Mouse (Mus musculus): ENCODE data around the gene Tmprss13. TPM values are rescaled to one million over a fixed set of nuclear protein-coding genes. Genes with fewer than 3 reads are reported as not detected.

The Tmprss13 gene
- polyA plus RNA-seq, 1 experiment from 2014 or later, result 0.05 TPM

DNA sequence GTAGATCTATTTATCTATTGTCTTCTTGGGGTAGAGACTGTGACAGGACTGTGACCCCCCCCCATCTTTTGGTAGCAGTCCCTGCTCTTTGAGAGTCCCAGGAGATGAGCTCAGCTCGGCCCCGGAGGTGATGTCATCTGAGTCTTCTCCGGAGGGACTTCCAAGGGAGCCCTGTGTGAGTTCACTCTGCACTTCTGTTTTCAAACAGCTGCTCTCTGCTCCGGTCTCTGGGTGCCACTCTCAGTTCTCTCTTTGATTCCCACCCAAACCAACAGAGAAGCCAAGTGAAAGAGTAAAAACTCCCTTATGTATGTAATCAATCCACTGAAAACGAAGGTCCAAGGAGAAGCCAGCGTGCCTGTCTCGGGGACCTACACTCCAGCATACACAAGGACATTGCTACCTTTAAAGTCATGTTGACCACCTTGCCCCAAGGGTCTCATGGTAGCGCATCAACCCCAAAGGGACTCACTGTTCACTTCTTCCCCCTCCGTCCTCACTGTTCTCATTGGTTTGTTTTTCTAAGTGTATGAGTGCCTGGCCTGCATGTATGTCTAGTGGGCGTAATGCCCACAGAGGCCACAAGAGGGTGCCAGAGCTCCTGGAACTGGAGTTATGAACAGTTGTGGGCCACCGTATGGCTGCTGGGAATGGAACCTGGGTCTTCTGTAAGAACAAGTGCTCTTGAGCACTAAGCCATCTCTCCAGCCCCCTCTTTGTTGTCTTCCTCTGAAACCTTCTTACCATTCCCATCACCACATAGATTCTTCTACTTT, 19.5 kb upstream of the Tmprss13 start:
- Histone ChIP-seq H3K4me3 (ENCODE audit: low read depth, low read length) (no peak overlapping the region), H3K4me2 (ENCODE audit: low read depth, low read length) (no peak overlapping the region), H3K9ac (replicated peaks; ENCODE audit: low read depth, low read length) (no peak overlapping the region), H3K27me3 (ENCODE audit: control insufficient read depth, insufficient read depth, low read length) (no peaks in the 10 kb centered on the region), H3K27ac (ENCODE audit: low read depth, low read length) (no peak overlapping the region), H3K36me3 (ENCODE audit: control insufficient read depth, insufficient read depth, low read length) (no peaks in the 10 kb centered on the region), H3K4me1 (ENCODE audit: control insufficient read depth, insufficient read depth, low read length) (peaks cover 4% of the 10 kb centered on the region; the same call in 1 of the 2 replicates), H3K9me3 (ENCODE audit: control insufficient read depth, low read length) (no peaks in the 10 kb centered on the region)
- WGBS, result 81% methylated on average over 11 of the region's 11 CpGs
- no peak for ATAC-seq (ENCODE audit: low read depth)

DNA sequence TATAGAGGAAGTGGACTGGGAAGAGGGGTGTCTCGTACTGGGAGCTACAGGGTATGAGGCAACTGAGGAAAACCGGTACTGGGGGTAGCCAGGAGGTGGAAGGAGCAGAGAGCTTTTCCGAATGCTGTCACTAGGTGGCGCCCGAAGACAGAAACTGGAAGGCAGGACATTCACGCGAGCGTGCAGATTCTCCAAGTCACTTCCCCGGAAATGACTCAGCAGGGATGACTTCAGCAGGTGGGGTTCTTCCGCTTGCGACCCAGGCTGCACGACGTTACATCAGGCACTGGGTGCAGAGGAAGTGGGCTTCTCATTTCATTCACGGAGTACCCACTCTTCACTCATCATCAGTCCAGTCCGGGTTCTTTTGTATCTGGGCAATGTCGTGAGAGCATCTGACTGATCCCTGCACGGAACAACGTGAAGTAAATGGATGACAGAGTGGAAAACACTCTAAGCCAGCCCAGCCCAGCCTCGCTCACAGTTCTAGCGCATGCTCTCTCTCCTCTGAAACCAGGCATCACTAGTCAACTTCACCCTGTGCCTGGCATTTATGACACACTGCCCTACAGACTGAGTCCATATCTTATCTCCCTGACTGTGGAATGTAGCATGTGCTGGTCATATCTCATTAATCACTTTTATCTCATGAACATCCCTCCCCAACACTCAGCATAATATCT, 18.3 kb upstream of the Tmprss13 start:
- Histone ChIP-seq H3K27ac (ENCODE audit: low read depth, low read length) (peak overlapping the region; percentile 40; the same call in 1 of the 2 replicates), H3K9me3 (ENCODE audit: control insufficient read depth, low read length) (no peaks in the 10 kb centered on the region), H3K4me3 (ENCODE audit: low read depth, low read length) (no peak overlapping the region), H3K27me3 (ENCODE audit: control insufficient read depth, insufficient read depth, low read length) (no peaks in the 10 kb centered on the region), H3K9ac (replicated peaks; ENCODE audit: low read depth, low read length) (no peak overlapping the region), H3K4me1 (ENCODE audit: control insufficient read depth, insufficient read depth, low read length) (peaks cover 4% of the 10 kb centered on the region; the same call in 1 of the 2 replicates), H3K4me2 (ENCODE audit: low read depth, low read length) (peak overlapping the region; percentile 56), H3K36me3 (ENCODE audit: control insufficient read depth, insufficient read depth, low read length) (no peaks in the 10 kb centered on the region)
- WGBS, result 20% methylated on average over 20 of the region's 20 CpGs
- ATAC-seq (ENCODE audit: low read depth), result peak; percentile 93

DNA sequence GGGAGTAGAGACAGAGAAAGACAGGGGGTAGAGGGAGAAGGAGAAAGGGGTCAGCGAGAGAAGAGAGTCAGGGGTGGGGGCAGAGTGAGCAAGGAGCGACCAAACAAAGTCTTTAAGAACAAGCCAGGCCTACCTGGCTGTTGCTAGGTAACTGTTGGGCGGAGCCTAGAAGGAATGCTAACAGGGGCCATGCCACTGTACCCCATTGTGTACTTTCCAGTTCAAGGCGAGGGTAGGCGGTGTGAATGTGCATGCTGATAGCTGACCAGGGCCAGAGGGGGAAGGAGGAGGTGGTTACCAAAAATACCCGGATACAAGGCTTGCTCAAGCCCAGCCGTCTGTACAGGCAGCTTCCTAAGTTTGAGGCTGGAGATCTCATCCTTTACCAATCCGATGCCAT, 17.1 kb upstream of the Tmprss13 start:
- no peak overlapping the region for H3K9ac ChIP-seq (replicated peaks; ENCODE audit: low read depth, low read length)
- H3K36me3 ChIP-seq (ENCODE audit: control insufficient read depth, insufficient read depth, low read length), result no peaks in the 10 kb centered on the region
- 88% methylated on average over 8 of the region's 8 CpGs for WGBS
- H3K4me1 ChIP-seq (ENCODE audit: control insufficient read depth, insufficient read depth, low read length), result peaks cover 4% of the 10 kb centered on the region; the same call in 1 of the 2 replicates
- ATAC-seq (ENCODE audit: low read depth), result no peak
- no peak overlapping the region for H3K4me2 ChIP-seq (ENCODE audit: low read depth, low read length)
- H3K4me3 ChIP-seq (ENCODE audit: low read depth, low read length), result no peak overlapping the region
- H3K9me3 ChIP-seq (ENCODE audit: control insufficient read depth, low read length), result no peaks in the 10 kb centered on the region
- H3K27ac ChIP-seq (ENCODE audit: low read depth, low read length), result no peak overlapping the region
- H3K27me3 ChIP-seq (ENCODE audit: control insufficient read depth, insufficient read depth, low read length), result no peaks in the 10 kb centered on the region

DNA sequence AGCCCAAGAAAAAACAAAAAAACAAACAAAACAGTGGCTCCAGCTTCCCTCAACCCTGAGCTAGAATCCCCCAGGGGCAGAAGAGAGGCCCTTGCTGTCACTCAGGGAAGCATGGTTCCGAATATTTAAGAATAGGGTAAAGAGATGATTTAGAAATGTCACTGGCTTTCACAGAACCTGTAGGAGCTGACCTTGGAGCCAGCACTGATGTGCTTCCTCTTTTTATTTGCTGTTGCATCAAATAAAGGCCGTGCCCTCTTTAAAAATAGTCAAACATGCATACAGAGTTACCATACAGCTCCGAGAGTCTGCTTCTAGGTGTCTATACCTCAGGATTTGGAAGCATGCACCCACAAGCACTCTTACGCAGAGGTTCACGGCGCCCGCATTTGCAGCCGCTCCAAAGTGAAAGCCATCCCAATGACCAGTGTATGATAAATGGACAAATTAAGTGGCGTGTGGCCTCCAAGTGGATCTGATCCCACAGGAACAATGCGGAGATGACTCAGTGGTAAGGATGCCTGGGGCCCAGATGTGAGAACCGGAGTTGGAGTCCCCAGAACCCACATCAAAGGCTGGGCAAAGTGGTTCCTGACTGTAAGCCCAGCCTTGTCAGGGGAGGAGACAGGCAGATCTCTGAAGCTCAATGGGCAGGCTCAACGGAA, 12.0 kb upstream of the Tmprss13 start:
- no peak for ATAC-seq (ENCODE audit: low read depth)
- no peaks in the 10 kb centered on the region for H3K9me3 ChIP-seq (ENCODE audit: control insufficient read depth, low read length)
- H3K4me2 ChIP-seq (ENCODE audit: low read depth, low read length), result no peak overlapping the region
- H3K27me3 ChIP-seq (ENCODE audit: control insufficient read depth, insufficient read depth, low read length), result no peaks in the 10 kb centered on the region
- H3K27ac ChIP-seq (ENCODE audit: low read depth, low read length), result no peak overlapping the region
- no peak overlapping the region for H3K4me3 ChIP-seq (ENCODE audit: low read depth, low read length)
- H3K36me3 ChIP-seq (ENCODE audit: control insufficient read depth, insufficient read depth, low read length), result no peaks in the 10 kb centered on the region
- H3K4me1 ChIP-seq (ENCODE audit: control insufficient read depth, insufficient read depth, low read length), result no peaks in the 10 kb centered on the region
- H3K9ac ChIP-seq (replicated peaks; ENCODE audit: low read depth, low read length), result no peak overlapping the region
- 89% methylated on average over 12 of the region's 12 CpGs for WGBS

DNA sequence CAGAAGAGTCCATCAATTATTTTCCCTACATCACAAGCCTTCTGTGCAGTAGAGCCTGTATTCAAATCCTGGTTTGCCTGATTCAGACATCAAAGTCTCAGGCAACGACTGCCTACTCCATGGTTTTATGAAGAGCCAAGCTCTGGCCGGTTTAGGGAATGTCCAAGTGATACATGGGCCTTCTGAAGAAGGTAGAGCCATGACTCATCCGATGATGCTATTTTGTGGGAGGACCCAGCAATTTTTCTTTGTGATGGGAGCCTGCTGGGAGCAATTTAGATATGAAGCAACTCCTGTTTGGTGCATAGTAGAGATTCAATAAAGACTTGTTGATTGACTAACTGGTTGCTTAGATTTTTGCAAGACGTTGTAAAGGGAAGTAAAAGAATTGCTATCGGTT, 10.4 kb upstream of the Tmprss13 start:
- no peaks in the 10 kb centered on the region for H3K9me3 ChIP-seq (ENCODE audit: control insufficient read depth, low read length)
- 86% methylated on average over 5 of the region's 5 CpGs for WGBS
- H3K4me2 ChIP-seq (ENCODE audit: low read depth, low read length), result no peak overlapping the region
- H3K27ac ChIP-seq (ENCODE audit: low read depth, low read length), result no peak overlapping the region
- no peaks in the 10 kb centered on the region for H3K27me3 ChIP-seq (ENCODE audit: control insufficient read depth, insufficient read depth, low read length)
- ATAC-seq (ENCODE audit: low read depth), result no peak
- no peak overlapping the region for H3K4me3 ChIP-seq (ENCODE audit: low read depth, low read length)
- H3K4me1 ChIP-seq (ENCODE audit: control insufficient read depth, insufficient read depth, low read length), result no peaks in the 10 kb centered on the region
- H3K36me3 ChIP-seq (ENCODE audit: control insufficient read depth, insufficient read depth, low read length), result no peaks in the 10 kb centered on the region
- H3K9ac ChIP-seq (replicated peaks; ENCODE audit: low read depth, low read length), result no peak overlapping the region

DNA sequence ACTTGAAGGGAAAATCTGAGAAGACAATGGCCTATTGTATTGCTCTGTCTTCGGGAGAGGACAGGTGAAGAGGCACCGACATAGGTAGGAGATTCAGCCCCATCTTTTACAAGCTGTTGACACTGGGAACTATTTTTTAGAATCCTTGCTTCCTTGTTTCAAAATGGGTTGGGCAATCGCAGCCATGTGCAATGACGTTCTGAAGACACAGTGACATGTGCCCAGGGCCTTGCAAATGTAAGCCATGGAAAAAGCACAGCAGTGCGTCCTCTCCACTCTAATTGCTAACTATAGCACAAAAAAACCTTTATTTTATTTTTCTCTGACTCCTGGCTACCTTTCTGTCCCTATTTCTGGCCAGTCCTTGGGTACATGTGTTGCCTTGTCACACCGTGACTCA, 7.0 kb upstream of the Tmprss13 start:
- Histone ChIP-seq H3K27me3 (ENCODE audit: control insufficient read depth, insufficient read depth, low read length) (no peaks in the 10 kb centered on the region), H3K4me3 (ENCODE audit: low read depth, low read length) (no peak overlapping the region), H3K4me1 (ENCODE audit: control insufficient read depth, insufficient read depth, low read length) (no peaks in the 10 kb centered on the region), H3K9me3 (ENCODE audit: control insufficient read depth, low read length) (no peaks in the 10 kb centered on the region), H3K27ac (ENCODE audit: low read depth, low read length) (no peak overlapping the region), H3K36me3 (ENCODE audit: control insufficient read depth, insufficient read depth, low read length) (no peaks in the 10 kb centered on the region), H3K9ac (replicated peaks; ENCODE audit: low read depth, low read length) (no peak overlapping the region), H3K4me2 (ENCODE audit: low read depth, low read length) (no peak overlapping the region)
- 88% methylated on average over 6 of the region's 6 CpGs for WGBS
- ATAC-seq (ENCODE audit: low read depth), result no peak

DNA sequence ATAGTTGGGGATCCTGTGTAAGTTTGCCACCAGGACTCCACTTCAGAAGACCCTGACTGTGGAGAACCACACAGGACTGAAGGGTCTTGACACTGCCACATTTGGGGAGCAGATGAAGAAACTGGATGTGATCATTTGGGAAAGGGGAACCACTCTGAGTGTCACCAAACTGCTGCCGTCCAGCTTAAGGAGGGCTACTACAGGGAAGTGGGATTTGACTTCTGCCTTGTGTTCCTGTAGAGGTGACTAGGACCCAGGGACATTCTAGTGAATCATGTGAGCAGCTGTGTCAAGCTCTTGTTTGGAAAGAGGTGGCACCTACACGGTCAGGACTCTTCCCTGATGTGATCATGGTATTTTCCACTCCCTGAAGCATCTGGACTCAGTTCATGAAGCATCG, 5.0 kb upstream of the Tmprss13 start:
- ATAC-seq (ENCODE audit: low read depth), result no peak
- H3K27me3 ChIP-seq (ENCODE audit: control insufficient read depth, insufficient read depth, low read length), result no peaks in the 10 kb centered on the region
- H3K9me3 ChIP-seq (ENCODE audit: control insufficient read depth, low read length), result no peaks in the 10 kb centered on the region
- no peaks in the 10 kb centered on the region for H3K36me3 ChIP-seq (ENCODE audit: control insufficient read depth, insufficient read depth, low read length)
- no peak overlapping the region for H3K4me2 ChIP-seq (ENCODE audit: low read depth, low read length)
- H3K4me1 ChIP-seq (ENCODE audit: control insufficient read depth, insufficient read depth, low read length), result no peaks in the 10 kb centered on the region
- H3K9ac ChIP-seq (replicated peaks; ENCODE audit: low read depth, low read length), result no peak overlapping the region
- 89% methylated on average over 3 of the region's 3 CpGs for WGBS
- H3K4me3 ChIP-seq (ENCODE audit: low read depth, low read length), result no peak overlapping the region
- H3K27ac ChIP-seq (ENCODE audit: low read depth, low read length), result no peak overlapping the region

DNA sequence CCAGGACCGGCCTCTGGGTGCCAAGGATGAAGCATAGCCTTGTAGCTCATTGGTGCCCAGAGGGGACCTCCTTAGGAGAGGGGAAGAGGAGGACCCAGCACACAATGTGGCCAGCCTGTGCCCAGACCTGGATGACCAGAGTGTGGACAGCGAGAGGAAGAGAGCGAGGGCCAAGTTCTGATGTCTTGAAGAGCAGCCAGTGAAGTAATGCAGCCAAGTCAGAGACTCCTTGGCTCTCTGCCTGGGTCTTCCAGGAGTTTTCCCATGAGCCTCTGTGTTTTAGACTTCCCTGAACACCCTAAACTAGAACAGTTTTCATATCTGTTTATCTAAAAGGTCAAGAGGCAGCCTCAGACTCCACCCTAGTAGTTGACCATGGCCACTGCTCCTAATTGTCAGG, 1.3 kb upstream of the Tmprss13 start:
- WGBS, result 78% methylated on average over 3 of the region's 3 CpGs
- H3K36me3 ChIP-seq (ENCODE audit: control insufficient read depth, insufficient read depth, low read length), result no peaks in the 10 kb centered on the region
- H3K4me2 ChIP-seq (ENCODE audit: low read depth, low read length), result no peak overlapping the region
- H3K9me3 ChIP-seq (ENCODE audit: control insufficient read depth, low read length), result no peaks in the 10 kb centered on the region
- no peak overlapping the region for H3K27ac ChIP-seq (ENCODE audit: low read depth, low read length)
- H3K4me1 ChIP-seq (ENCODE audit: control insufficient read depth, insufficient read depth, low read length), result no peaks in the 10 kb centered on the region
- no peak for ATAC-seq (ENCODE audit: low read depth)
- no peaks in the 10 kb centered on the region for H3K27me3 ChIP-seq (ENCODE audit: control insufficient read depth, insufficient read depth, low read length)
- no peak overlapping the region for H3K9ac ChIP-seq (replicated peaks; ENCODE audit: low read depth, low read length)
- no peak overlapping the region for H3K4me3 ChIP-seq (ENCODE audit: low read depth, low read length)

DNA sequence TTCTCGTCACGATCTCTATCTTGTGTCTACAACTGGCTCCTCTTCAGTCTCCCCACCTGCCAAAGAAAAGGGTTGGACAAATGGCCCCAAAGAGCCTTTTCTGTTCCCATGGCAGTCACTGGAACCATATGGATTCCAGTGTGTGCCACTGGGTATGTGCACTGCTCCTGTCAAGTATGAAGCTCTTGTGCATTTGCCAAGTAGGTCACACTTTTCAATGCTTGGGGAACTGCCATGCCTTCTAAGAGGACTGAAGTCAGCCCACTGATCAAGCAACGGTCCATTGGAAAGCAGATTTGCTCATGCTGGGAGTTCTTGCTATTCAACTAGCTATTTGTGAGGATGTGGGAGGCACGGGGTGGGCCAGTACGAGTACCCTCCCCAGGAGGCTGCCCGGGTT, 2.6 kb downstream of the Tmprss13 start:
- Histone ChIP-seq H3K27me3 (ENCODE audit: control insufficient read depth, insufficient read depth, low read length) (no peaks in the 10 kb centered on the region), H3K4me2 (ENCODE audit: low read depth, low read length) (no peak overlapping the region), H3K27ac (ENCODE audit: low read depth, low read length) (no peak overlapping the region), H3K4me3 (ENCODE audit: low read depth, low read length) (no peak overlapping the region), H3K4me1 (ENCODE audit: control insufficient read depth, insufficient read depth, low read length) (no peaks in the 10 kb centered on the region), H3K36me3 (ENCODE audit: control insufficient read depth, insufficient read depth, low read length) (no peaks in the 10 kb centered on the region), H3K9ac (replicated peaks; ENCODE audit: low read depth, low read length) (no peak overlapping the region), H3K9me3 (ENCODE audit: control insufficient read depth, low read length) (no peaks in the 10 kb centered on the region)
- no peak for ATAC-seq (ENCODE audit: low read depth)
- WGBS, result 83% methylated on average over 6 of the region's 6 CpGs

All from neural tube, embryonic 14.5 days (tissue).